Mouse (Mus musculus) small intestine, adult 10 weeks (tissue): ENCODE data around the gene 6820408C15Rik. TPM values are rescaled to one million over a fixed set of nuclear protein-coding genes. Genes with fewer than 3 reads are reported as not detected.

Experiments used
- polyA plus RNA-seq: library from polyadenylated mRNA; stranded (reverse); fragments of 350-450 nt; fragmentation: Illumina TruSeq; extraction: RNeasy Lipid Tissue Mini Kit (QIAGEN cat#74804); gene quantifications from one replicate; pipeline ENCODE4 v1.2.3, GENCODE M21; 2014; ENCODE audit warnings: low replicate concordance

The 6820408C15Rik gene
- not detected for polyA plus RNA-seq

GRCm38 (mm10) chr2:152415287-152415686, at the start of gene 6820408C15Rik:
Gene 6820408C15Rik, plus strand, starts transcription at chr2:152415587.

DNA sequence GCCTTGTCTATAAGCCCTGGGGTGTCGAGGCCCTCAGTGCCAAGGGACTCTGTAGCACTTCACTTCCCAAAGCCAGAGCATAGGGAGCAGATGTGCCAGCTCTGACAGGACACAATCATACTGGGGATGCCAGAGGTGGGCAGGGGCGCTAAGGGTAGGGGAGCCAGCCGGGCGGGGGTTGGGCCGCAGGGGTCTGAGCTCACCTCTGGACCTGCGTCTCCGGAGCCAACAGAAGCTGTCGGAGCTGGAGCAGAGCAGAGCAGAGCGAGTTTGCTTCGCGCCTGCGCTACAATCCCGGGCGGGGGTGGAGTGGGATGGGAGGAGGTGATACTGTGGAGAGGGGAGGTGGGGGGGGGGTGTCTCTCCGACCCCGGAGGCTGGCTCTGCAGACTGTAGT, 39.0 kb upstream of the 6820408C15Rik start, which contains the start of gene Nrsn2:
Gene Nrsn2 (minus strand): TSS at position 294 of the 397 bp plus-strand sequence.

DNA sequence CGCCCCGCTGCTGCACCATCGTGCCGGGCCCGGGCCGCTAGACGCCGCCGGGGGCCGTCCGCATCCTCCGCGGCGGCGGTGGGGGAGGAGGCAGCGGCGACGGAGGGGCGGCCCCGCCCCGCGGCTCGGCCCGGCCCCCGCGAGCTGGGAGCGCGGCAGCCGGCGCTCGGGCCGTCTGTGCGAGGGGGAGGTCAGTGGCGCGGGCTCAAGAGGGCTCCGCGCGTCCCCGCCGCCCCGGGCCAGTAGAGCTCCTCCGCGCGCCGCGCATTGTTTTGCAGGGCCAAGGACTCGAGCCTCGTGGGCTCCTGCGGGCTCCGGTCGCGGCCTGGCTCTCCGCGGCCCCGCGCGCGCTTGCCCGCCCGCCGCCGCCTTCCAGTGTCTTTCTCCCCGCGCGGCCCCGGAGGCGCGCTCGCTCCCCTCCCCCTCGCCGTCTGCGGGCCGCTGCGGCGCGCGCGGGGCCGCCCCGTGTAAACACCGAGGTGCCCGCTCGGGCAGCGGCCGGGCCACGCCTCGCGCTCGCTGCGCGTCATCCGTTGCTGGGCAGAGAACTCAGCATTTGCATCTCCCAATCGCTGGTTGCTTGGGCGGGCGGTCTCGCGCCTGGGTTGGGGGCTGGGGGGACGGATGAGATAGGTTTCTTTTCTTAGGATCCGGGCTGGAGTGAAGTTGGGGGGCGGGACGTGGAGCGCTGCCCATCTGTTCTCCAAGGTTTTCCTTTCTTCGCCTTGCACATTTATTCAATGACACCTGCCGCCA, 17.5 kb upstream of the 6820408C15Rik start, which contains the start of gene Sox12:
Gene Sox12 (minus strand): TSS at position 384 of the 756 bp plus-strand sequence.

GRCm38 (mm10) chr2:152414591-152415165, 709 bp upstream of the 6820408C15Rik start, which contains the start of gene Zcchc3:
Gene Zcchc3, minus strand, starts transcription at chr2:152415027.

GRCm38 (mm10) chr2:152464570-152465150, 49.3 kb downstream of the 6820408C15Rik start, which contains the start of gene Defb23:
Gene Defb23, minus strand, starts transcription at chr2:152464620.

GRCm38 (mm10) chr2:152476763-152477162, 61.4 kb downstream of the 6820408C15Rik start, which contains the start of gene Defb20:
Gene Defb20, plus strand, starts transcription at chr2:152477063.

DNA sequence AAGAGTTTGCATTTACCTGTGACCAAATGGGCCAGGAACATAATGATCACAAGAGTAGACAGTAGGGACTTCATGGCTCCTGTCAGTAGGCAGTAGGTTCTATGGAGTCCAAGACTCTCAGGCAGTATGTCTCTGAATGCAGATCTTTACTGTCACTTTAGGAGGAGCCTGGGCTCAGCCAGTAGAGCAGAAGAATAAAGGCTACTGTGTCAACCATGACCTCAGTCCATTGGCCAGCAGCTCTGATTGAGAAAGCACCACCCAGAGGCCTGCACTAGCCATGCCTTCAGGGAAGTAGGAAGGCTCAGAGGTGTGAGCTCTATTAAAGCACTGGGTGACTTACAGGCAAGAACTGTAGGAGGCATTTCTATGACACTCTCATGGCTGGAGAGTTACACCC, 74.7 kb downstream of the 6820408C15Rik start, which contains the start of gene Defb22:
Gene Defb22 (minus strand): TSS at position 101 of the 400 bp plus-strand sequence.

Other genes with a start within 250 kb of the 6820408C15Rik start
- 190 TPM for gene Csnk2a1, start 188.7 kb upstream of the 6820408C15Rik start, polyA plus RNA-seq
- gene Tbc1d20, start 121.8 kb upstream of the 6820408C15Rik start, polyA plus RNA-seq: 22.9 TPM
- 1.3 TPM for gene Rbck1, start 82.9 kb upstream of the 6820408C15Rik start, polyA plus RNA-seq
- 0.26 TPM for gene Trib3, start 71.6 kb upstream of the 6820408C15Rik start, polyA plus RNA-seq
- not detected for gene Nrsn2, start 38.9 kb upstream of the 6820408C15Rik start, polyA plus RNA-seq
- 0.11 TPM for gene Sox12, start 17.5 kb upstream of the 6820408C15Rik start, polyA plus RNA-seq
- gene Zcchc3, start 560 bp upstream of the 6820408C15Rik start, polyA plus RNA-seq: 0.82 TPM
- gene Defb23, start 49.0 kb downstream of the 6820408C15Rik start, polyA plus RNA-seq: not detected
- gene Defb20, start 61.5 kb downstream of the 6820408C15Rik start, polyA plus RNA-seq: not detected
- gene Defb22, start 74.6 kb downstream of the 6820408C15Rik start, polyA plus RNA-seq: not detected
- gene Defb26, start 96.1 kb downstream of the 6820408C15Rik start, polyA plus RNA-seq: not detected
- gene Defb28, start 102.7 kb downstream of the 6820408C15Rik start, polyA plus RNA-seq: not detected
- gene Defb29, start 124.5 kb downstream of the 6820408C15Rik start, polyA plus RNA-seq: not detected
- gene Gm17416, start 153.8 kb downstream of the 6820408C15Rik start, polyA plus RNA-seq: not detected
- not detected for gene Defb21, start 157.2 kb downstream of the 6820408C15Rik start, polyA plus RNA-seq
- gene Defb19, start 164.7 kb downstream of the 6820408C15Rik start, polyA plus RNA-seq: not detected
- not detected for gene Defb45, start 183.8 kb downstream of the 6820408C15Rik start, polyA plus RNA-seq
- not detected for gene Defb36, start 188.7 kb downstream of the 6820408C15Rik start, polyA plus RNA-seq
- gene Defb25, start 207.5 kb downstream of the 6820408C15Rik start, polyA plus RNA-seq: not detected
- 0.26 TPM for gene Rem1, start 211.4 kb downstream of the 6820408C15Rik start, polyA plus RNA-seq